Mouse (Mus musculus) right cerebral cortex, adult 2 months (tissue): Measurements from ENCODE around the gene Gnas.
"Not testable (repeated sequence)": the region's sequence is repeated elsewhere in the genome, so short reads cannot be mapped to it uniquely, and the experiment has no call there.

Source experiments
- DNase-seq, 2 experiments: peaks; one replicate each; pipeline ENCODE4 v3.0.0; 2021 to 2022; ENCODE audit warnings: low spot score in 2 of 2

Gnas gene

GRCm38 (mm10) chr2:174328358-174328905 is 44.3 kb downstream of the Gnas start:
- DNase-seq, result no peak

GRCm38 (mm10) chr2:174328926-174329662 is 45.0 kb downstream of the Gnas start:
- peak in 1 of 2 experiments; percentile 33 for DNase-seq

- peak; percentile 55 to 64 for DNase-seq
These were observed 45.8 kb downstream of the Gnas start for GRCm38 (mm10) chr2:174329663-174330615.

- peak; percentile 31 to 50 for DNase-seq
These were observed 46.6 kb downstream of the Gnas start for GRCm38 (mm10) chr2:174330616-174331191.

GRCm38 (mm10) chr2:174331282-174332030 is 47.3 kb downstream of the Gnas start:
- DNase-seq, result no peak

GRCm38 (mm10) chr2:174333239-174333890 is 49.2 kb downstream of the Gnas start:
- no peak for DNase-seq

- no peak for DNase-seq
These were observed 50.3 kb downstream of the Gnas start for GRCm38 (mm10) chr2:174334415-174334814.

- DNase-seq, result no peak
These were observed 53.2 kb downstream of the Gnas start for GRCm38 (mm10) chr2:174337275-174337674.

- DNase-seq, result no peak
These were observed 55.6 kb downstream of the Gnas start for GRCm38 (mm10) chr2:174339701-174340100.

- no peak for DNase-seq
These were observed 56.2 kb downstream of the Gnas start for GRCm38 (mm10) chr2:174340229-174340892.

GRCm38 (mm10) chr2:174340893-174341580 is 56.9 kb downstream of the Gnas start:
- no peak for DNase-seq

- no peak for DNase-seq
These were observed 58.8 kb downstream of the Gnas start for GRCm38 (mm10) chr2:174342793-174343400.

GRCm38 (mm10) chr2:174343566-174343965 is 59.4 kb downstream of the Gnas start:
- DNase-seq, result no peak

- DNase-seq, result peak; percentile 68 to 81
These were observed 60.0 kb downstream of the Gnas start for GRCm38 (mm10) chr2:174344003-174344655.

GRCm38 (mm10) chr2:174344996-174345395 is 60.9 kb downstream of the Gnas start:
- DNase-seq, result no peak

GRCm38 (mm10) chr2:174346612-174346998 is 62.5 kb downstream of the Gnas start, which contains the start of gene Gm20721:
Gene Gm20721, minus strand, starts transcription at chr2:174346712.
- DNase-seq, result no peak

GRCm38 (mm10) chr2:174346999-174347668 is 63.0 kb downstream of the Gnas start:
- not testable (repeated sequence) for DNase-seq

- no peak for DNase-seq
These were observed 74.4 kb downstream of the Gnas start for GRCm38 (mm10) chr2:174358516-174358915.
